Mouse (Mus musculus): Measurements from ENCODE around the gene Car11.
"Not testable (repeated sequence)": the region's sequence is repeated elsewhere in the genome, so short reads cannot be mapped to it uniquely, and the experiment has no call there.

The Car11 gene

GRCm38 (mm10) chr7:45699523-45700141 lies at the start of gene Car11:
Gene Car11 (plus strand): TSS chr7:45699843.
- peak; percentile 35 for DNase-seq

GRCm38 (mm10) chr7:45650484-45650883 lies 49.2 kb upstream of the Car11 start:
- not testable (repeated sequence) for DNase-seq

- peak; percentile 27 for DNase-seq
These were observed 45.1 kb upstream of the Car11 start for GRCm38 (mm10) chr7:45654424-45655047.

GRCm38 (mm10) chr7:45660746-45661478 lies 38.7 kb upstream of the Car11 start:
- no peak for DNase-seq

- not testable (repeated sequence) for DNase-seq
These were observed 37.9 kb upstream of the Car11 start for GRCm38 (mm10) chr7:45661702-45662101.

GRCm38 (mm10) chr7:45665303-45666138 lies 34.1 kb upstream of the Car11 start:
- DNase-seq = no peak

GRCm38 (mm10) chr7:45666161-45666560 lies 33.5 kb upstream of the Car11 start, which contains the start of gene Fut2:
Gene Fut2 (minus strand): TSS chr7:45666394.
- DNase-seq = no peak

- peak; percentile 24 for DNase-seq
These were observed 31.9 kb upstream of the Car11 start for GRCm38 (mm10) chr7:45667761-45668160.

GRCm38 (mm10) chr7:45668921-45669320 lies 30.7 kb upstream of the Car11 start:
- DNase-seq = no peak

- no peak for DNase-seq
These were observed 21.9 kb upstream of the Car11 start for GRCm38 (mm10) chr7:45677627-45678295.

- no peak for DNase-seq
These were observed 21.1 kb upstream of the Car11 start for GRCm38 (mm10) chr7:45678513-45678912.

- no peak for DNase-seq
These were observed 19.5 kb upstream of the Car11 start for GRCm38 (mm10) chr7:45679966-45680621.

GRCm38 (mm10) chr7:45681046-45681736 lies 18.5 kb upstream of the Car11 start:
- DNase-seq = no peak

- peak; percentile 93 for DNase-seq
These were observed 17.2 kb upstream of the Car11 start for GRCm38 (mm10) chr7:45682144-45683126.

GRCm38 (mm10) chr7:45683396-45684050 lies 16.1 kb upstream of the Car11 start, which contains the start of gene Ntn5:
Gene Ntn5 (plus strand): TSS chr7:45684022.
- no peak for DNase-seq

GRCm38 (mm10) chr7:45685811-45686210 lies 13.8 kb upstream of the Car11 start:
- DNase-seq = no peak

- no peak for DNase-seq
These were observed 12.8 kb upstream of the Car11 start for GRCm38 (mm10) chr7:45686841-45687240.

GRCm38 (mm10) chr7:45689099-45689498 lies 10.5 kb upstream of the Car11 start:
- no peak for DNase-seq

- DNase-seq = no peak
These were observed 9.8 kb upstream of the Car11 start for GRCm38 (mm10) chr7:45689800-45690199.
